Mouse (Mus musculus): ENCODE data around the gene Sec11a. TPM values are rescaled to one million over a fixed set of nuclear protein-coding genes. Genes with fewer than 3 reads are reported as not detected.

Sec11a gene
- polyA plus RNA-seq, 1 experiment, result 112 TPM

DNA sequence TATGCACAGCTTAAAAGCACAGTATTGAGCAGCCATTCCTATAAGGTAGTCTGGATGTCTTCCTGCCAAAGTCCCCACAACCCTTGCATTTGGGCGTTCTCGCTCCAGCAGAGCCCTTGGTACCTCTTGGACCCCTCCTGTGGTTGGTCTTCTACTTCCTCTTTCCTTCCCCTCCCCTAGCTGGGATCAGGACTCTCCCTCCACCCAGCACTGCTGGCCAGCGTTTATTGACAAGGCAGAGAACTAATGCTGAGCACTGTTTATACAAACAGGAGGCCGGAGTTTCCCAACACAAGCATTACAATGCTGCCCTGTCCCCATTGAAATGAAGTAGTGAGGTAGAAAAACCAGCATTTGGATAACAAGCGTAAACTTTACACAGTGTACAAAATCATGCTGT is 74.5 kb downstream of the Sec11a start:
- TF ChIP-seq FOSL1 (IDR thresholded peaks at IDR 0.05; ENCODE audit: insufficient read depth, low read length, poor library complexity, severe bottlenecking) (no peak), CEBPB (IDR thresholded peaks at IDR 0.05; ENCODE audit: low read depth) (no peak), USF1 (IDR thresholded peaks at IDR 0.05; ENCODE audit: low read depth) (no peak), MAX (IDR thresholded peaks at IDR 0.05) (no peak), CTCF (IDR thresholded peaks at IDR 0.05; ENCODE audit: control insufficient read depth, insufficient read depth, insufficient read length) (no peak), MYOG (IDR thresholded peaks at IDR 0.05; ENCODE audit: control insufficient read depth, extremely low read depth, insufficient read length) (no peak)
- Histone ChIP-seq H3K27me3 (ENCODE audit: control insufficient read depth, insufficient read depth, insufficient read length) (no peaks in the 10 kb centered on the region), H3ac (ENCODE audit: control insufficient read depth, insufficient read length, low read depth) (no peak overlapping the region), H3K4me3 (ENCODE audit: insufficient read depth, poor library complexity, severe bottlenecking) (no peak overlapping the region), H3K79me3 (ENCODE audit: low read depth) (no peaks in the 10 kb centered on the region), H3K79me2 (ENCODE audit: control insufficient read depth, insufficient read depth) (no peaks in the 10 kb centered on the region), H3K36me3 (ENCODE audit: control insufficient read depth, insufficient read depth) (peaks cover 7% of the 10 kb centered on the region)

DNA sequence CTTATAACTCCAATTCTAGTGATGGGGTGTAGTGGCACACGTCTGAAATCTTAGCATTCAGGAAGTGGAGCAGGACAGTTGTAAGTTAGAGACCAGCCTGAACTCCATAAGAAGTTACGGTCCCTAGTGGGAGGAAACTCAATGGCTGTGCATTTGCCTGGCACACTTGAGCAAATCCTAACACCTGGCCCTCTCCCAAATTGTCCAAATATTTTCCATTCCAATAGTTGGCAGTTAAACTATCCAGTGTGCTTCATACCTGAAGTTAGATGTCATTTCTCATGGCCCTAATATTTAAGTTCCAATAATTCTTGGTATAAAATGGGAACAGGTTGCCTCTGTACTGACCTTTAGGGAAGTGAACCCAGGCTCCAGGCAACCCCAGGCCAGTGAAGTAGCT is 78.9 kb downstream of the Sec11a start:
- Histone ChIP-seq H3ac (ENCODE audit: control insufficient read depth, insufficient read length, low read depth) (no peak overlapping the region), H3K4me3 (ENCODE audit: insufficient read depth, poor library complexity, severe bottlenecking) (no peak overlapping the region), H3K36me3 (ENCODE audit: control insufficient read depth, insufficient read depth) (peaks cover 15% of the 10 kb centered on the region), H3K79me3 (ENCODE audit: low read depth) (no peaks in the 10 kb centered on the region), H3K79me2 (ENCODE audit: control insufficient read depth, insufficient read depth) (peaks cover 4% of the 10 kb centered on the region), H3K27me3 (ENCODE audit: control insufficient read depth, insufficient read depth, insufficient read length) (no peaks in the 10 kb centered on the region)
- no peak for TF ChIP-seq FOSL1 (IDR thresholded peaks at IDR 0.05; ENCODE audit: insufficient read depth, low read length, poor library complexity, severe bottlenecking)
- TF ChIP-seq MAX (IDR thresholded peaks at IDR 0.05), result no peak
- TF ChIP-seq CEBPB (IDR thresholded peaks at IDR 0.05; ENCODE audit: low read depth), result no peak
- TF ChIP-seq MYOD1 (IDR thresholded peaks at IDR 0.05; ENCODE audit: control insufficient read depth, insufficient read length, low read depth), result no peak
- no peak for TF ChIP-seq CTCF (IDR thresholded peaks at IDR 0.05; ENCODE audit: control insufficient read depth, insufficient read depth, insufficient read length)
- no peak for TF ChIP-seq MYOG (IDR thresholded peaks at IDR 0.05; ENCODE audit: control insufficient read depth, extremely low read depth, insufficient read length)
- TF ChIP-seq USF1 (IDR thresholded peaks at IDR 0.05; ENCODE audit: low read depth), result no peak

DNA sequence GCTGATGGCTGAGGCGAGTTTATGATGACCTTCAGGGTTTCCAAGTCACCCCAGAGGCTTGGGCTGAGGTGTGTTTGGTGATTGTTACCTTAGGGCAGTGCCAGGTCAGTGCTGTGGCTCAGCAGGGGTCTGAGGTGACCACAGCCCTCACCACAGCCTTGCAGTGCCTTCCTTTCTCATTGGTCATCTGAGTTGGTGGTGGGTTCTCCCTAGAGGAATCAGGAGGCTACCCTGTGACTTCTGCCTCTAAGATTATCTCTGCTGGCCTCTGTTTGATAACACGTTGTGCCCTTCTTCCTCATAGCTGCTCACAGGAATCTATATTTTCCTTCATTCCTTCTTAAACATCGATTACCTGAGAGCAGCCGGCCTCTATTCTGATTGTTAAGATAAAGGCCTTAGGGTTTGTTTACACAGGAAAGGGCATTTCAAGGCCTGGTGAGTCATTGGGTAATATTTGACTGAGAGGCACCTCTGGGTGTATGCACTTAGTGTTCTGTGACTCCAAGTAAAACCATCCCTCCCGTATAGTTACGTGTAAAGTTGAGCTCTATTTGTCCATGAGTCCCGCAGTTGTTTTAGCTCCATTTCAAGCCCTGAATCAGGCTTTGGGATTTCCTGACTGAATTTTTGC is 80.9 kb downstream of the Sec11a start:
- no peaks in the 10 kb centered on the region for H3K27me3 ChIP-seq (ENCODE audit: control insufficient read depth, insufficient read depth, insufficient read length)
- no peak overlapping the region for H3ac ChIP-seq (ENCODE audit: control insufficient read depth, insufficient read length, low read depth)
- H3K79me2 ChIP-seq (ENCODE audit: control insufficient read depth, insufficient read depth), result peaks cover 15% of the 10 kb centered on the region
- no peaks in the 10 kb centered on the region for H3K79me3 ChIP-seq (ENCODE audit: low read depth)
- peaks cover 15% of the 10 kb centered on the region for H3K36me3 ChIP-seq (ENCODE audit: control insufficient read depth, insufficient read depth)
- TF ChIP-seq CTCF (IDR thresholded peaks at IDR 0.05; ENCODE audit: control insufficient read depth, insufficient read depth, insufficient read length) (no peak), FOSL1 (IDR thresholded peaks at IDR 0.05; ENCODE audit: insufficient read depth, low read length, poor library complexity, severe bottlenecking) (no peak), CEBPB (IDR thresholded peaks at IDR 0.05; ENCODE audit: low read depth) (no peak), MYOD1 (IDR thresholded peaks at IDR 0.05; ENCODE audit: control insufficient read depth, insufficient read length, low read depth) (no peak)
- H3K4me3 ChIP-seq (ENCODE audit: insufficient read depth, poor library complexity, severe bottlenecking), result no peak overlapping the region

DNA sequence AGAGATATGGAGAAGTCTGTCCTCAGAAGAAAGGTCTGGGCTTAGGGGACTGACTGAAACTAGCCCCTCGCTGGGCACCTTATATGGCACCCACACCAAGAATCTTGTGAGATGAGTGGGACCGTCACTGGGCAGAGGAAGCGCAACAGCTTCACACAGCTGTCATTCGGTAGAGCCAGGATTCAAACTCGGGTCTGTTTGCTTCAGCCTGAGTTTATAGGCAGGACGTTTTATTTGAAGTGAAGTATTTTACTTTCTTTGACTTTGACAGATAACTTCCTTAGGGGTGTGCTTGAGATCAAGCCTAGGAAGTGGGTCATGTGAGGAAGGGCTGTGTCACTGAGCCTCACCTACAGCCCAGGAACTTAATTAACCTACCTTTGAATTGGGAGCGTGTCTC is 82.1 kb downstream of the Sec11a start:
- no peak overlapping the region for H3K4me3 ChIP-seq (ENCODE audit: insufficient read depth, poor library complexity, severe bottlenecking)
- TF ChIP-seq FOSL1 (IDR thresholded peaks at IDR 0.05; ENCODE audit: insufficient read depth, low read length, poor library complexity, severe bottlenecking), result no peak
- TF ChIP-seq MYOD1 (IDR thresholded peaks at IDR 0.05; ENCODE audit: control insufficient read depth, insufficient read length, low read depth), result no peak
- no peak for TF ChIP-seq USF1 (IDR thresholded peaks at IDR 0.05; ENCODE audit: low read depth)
- TF ChIP-seq CEBPB (IDR thresholded peaks at IDR 0.05; ENCODE audit: low read depth), result no peak
- no peak for TF ChIP-seq CTCF (IDR thresholded peaks at IDR 0.05; ENCODE audit: control insufficient read depth, insufficient read depth, insufficient read length)
- TF ChIP-seq MYOG (IDR thresholded peaks at IDR 0.05; ENCODE audit: control insufficient read depth, extremely low read depth, insufficient read length), result no peak
- no peak for TF ChIP-seq MAX (IDR thresholded peaks at IDR 0.05)
- no peaks in the 10 kb centered on the region for H3K79me3 ChIP-seq (ENCODE audit: low read depth)
- no peaks in the 10 kb centered on the region for H3K27me3 ChIP-seq (ENCODE audit: control insufficient read depth, insufficient read depth, insufficient read length)
- no peak overlapping the region for H3ac ChIP-seq (ENCODE audit: control insufficient read depth, insufficient read length, low read depth)
- peaks cover 21% of the 10 kb centered on the region for H3K79me2 ChIP-seq (ENCODE audit: control insufficient read depth, insufficient read depth)
- H3K36me3 ChIP-seq (ENCODE audit: control insufficient read depth, insufficient read depth), result peaks cover 15% of the 10 kb centered on the region

- H3K79me3 ChIP-seq (ENCODE audit: low read depth), result no peaks in the 10 kb centered on the region
- H3K27me3 ChIP-seq (ENCODE audit: control insufficient read depth, insufficient read depth, insufficient read length), result no peaks in the 10 kb centered on the region
- H3ac ChIP-seq (ENCODE audit: control insufficient read depth, insufficient read length, low read depth), result no peak overlapping the region
- H3K36me3 ChIP-seq (ENCODE audit: control insufficient read depth, insufficient read depth), result peaks cover 15% of the 10 kb centered on the region
- H3K4me3 ChIP-seq (ENCODE audit: insufficient read depth, poor library complexity, severe bottlenecking), result no peak overlapping the region
- TF ChIP-seq FOSL1 (IDR thresholded peaks at IDR 0.05; ENCODE audit: insufficient read depth, low read length, poor library complexity, severe bottlenecking) (no peak), MYOG (IDR thresholded peaks at IDR 0.05; ENCODE audit: control insufficient read depth, extremely low read depth, insufficient read length) (no peak), MYOD1 (IDR thresholded peaks at IDR 0.05; ENCODE audit: control insufficient read depth, insufficient read length, low read depth) (no peak), CEBPB (IDR thresholded peaks at IDR 0.05; ENCODE audit: low read depth) (no peak)
- peaks cover 21% of the 10 kb centered on the region for H3K79me2 ChIP-seq (ENCODE audit: control insufficient read depth, insufficient read depth)
These were observed 82.7 kb downstream of the Sec11a start for GRCm38 (mm10) chr7:80864831-80865230.

GRCm38 (mm10) chr7:80864151-80864550 is 83.4 kb downstream of the Sec11a start:
- Histone ChIP-seq H3K36me3 (ENCODE audit: control insufficient read depth, insufficient read depth) (peaks cover 15% of the 10 kb centered on the region), H3ac (ENCODE audit: control insufficient read depth, insufficient read length, low read depth) (no peak overlapping the region), H3K79me2 (ENCODE audit: control insufficient read depth, insufficient read depth) (peaks cover 21% of the 10 kb centered on the region), H3K4me3 (ENCODE audit: insufficient read depth, poor library complexity, severe bottlenecking) (no peak overlapping the region), H3K79me3 (ENCODE audit: low read depth) (no peaks in the 10 kb centered on the region), H3K27me3 (ENCODE audit: control insufficient read depth, insufficient read depth, insufficient read length) (no peaks in the 10 kb centered on the region)
- TF ChIP-seq CEBPB (IDR thresholded peaks at IDR 0.05; ENCODE audit: low read depth) (no peak), CTCF (IDR thresholded peaks at IDR 0.05; ENCODE audit: control insufficient read depth, insufficient read depth, insufficient read length) (no peak), FOSL1 (IDR thresholded peaks at IDR 0.05; ENCODE audit: insufficient read depth, low read length, poor library complexity, severe bottlenecking) (no peak), MAX (IDR thresholded peaks at IDR 0.05) (no peak), MYOG (IDR thresholded peaks at IDR 0.05; ENCODE audit: control insufficient read depth, extremely low read depth, insufficient read length) (no peak), USF1 (IDR thresholded peaks at IDR 0.05; ENCODE audit: low read depth) (no peak), MYOD1 (IDR thresholded peaks at IDR 0.05; ENCODE audit: control insufficient read depth, insufficient read length, low read depth) (no peak)

Measured in C2C12 (cell line).